Comparison of ENCODE assay signal across 8 mouse cellular contexts in genomic region chr15:81535881-81536351, GRCm38 (mm10). TPM values are rescaled to one million over a fixed set of nuclear protein-coding genes. Genes with fewer than 3 reads are reported as not detected.
DNase-seq lines count a peak whose midpoint lies in the region; ATAC-seq lines count a peak whose summit lies in the region.

No protein-coding gene starts in this region.

- peak; percentile 52 for DNase-seq in layer of hippocampus, adult 11-12 months (ENCODE audit: low spot score)
- DNase-seq in layer of hippocampus, adult 9-10 months (ENCODE audit: low spot score): no peak
- peak; percentile 48 to 63 for DNase-seq in left cerebral cortex, adult 9 months (ENCODE audit: low spot score in 2 of 2)
- peak; percentile 63 for DNase-seq in right cerebral cortex, postnatal 14 days
- no peak for DNase-seq in testis, postnatal 14 days (ENCODE audit: low spot score)
- no peak for DNase-seq in cerebellum, adult 9-11 months
- DNase-seq in gastrocnemius, adult 18-20 months (ENCODE audit: low spot score): no peak

- peak; percentile 81; the same call in 1 of the 2 replicates for ATAC-seq in frontal cortex, adult (ENCODE audit: low TSS enrichment)

RNA-seq across cellular contexts. Expression of gene Ep300, which starts 49.2 kb away (rescaled TPM):
- total RNA-seq in gastrocnemius, adult 18-20 months (2021): 10 to 100 TPM; 41.3 to 43.2 TPM

Comparison
In these comparisons a context has a peak if more than half of its experiments do, and no peak if none do; other contexts are left out.
1. DNase-seq: peak in layer of hippocampus, adult 11-12 months (single experiment), left cerebral cortex, adult 9 months (2 of 2) and right cerebral cortex, postnatal 14 days (single experiment); none in layer of hippocampus, adult 9-10 months (single experiment), testis, postnatal 14 days (single experiment), cerebellum, adult 9-11 months (single experiment) and gastrocnemius, adult 18-20 months (single experiment).